Mouse (Mus musculus): ENCODE data around the gene Ksr1. TPM values are rescaled to one million over a fixed set of nuclear protein-coding genes. Genes with fewer than 3 reads are reported as not detected.

The Ksr1 gene
- polyA plus RNA-seq, 1 experiment, result 20.6 TPM

DNA sequence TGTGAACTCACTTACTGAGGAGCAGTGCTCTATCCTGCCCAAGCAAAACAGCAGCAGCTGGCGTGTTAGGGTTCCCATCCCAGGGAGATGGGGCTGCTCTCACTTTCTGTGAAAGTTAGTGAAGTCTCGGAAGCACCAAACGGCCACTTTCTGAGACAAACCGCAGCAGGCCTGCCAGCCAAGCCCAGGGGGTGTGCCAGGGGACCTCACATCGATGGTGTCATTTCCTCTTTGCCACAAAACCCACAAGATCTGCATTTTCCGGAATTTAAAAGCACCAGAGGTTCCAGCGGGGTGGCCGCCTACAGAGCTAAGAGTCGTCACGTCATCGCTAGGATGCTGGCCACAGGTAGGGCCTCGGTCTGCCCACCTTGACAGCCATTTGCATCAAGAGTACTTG lies 69.7 kb downstream of the Ksr1 start:
- Histone ChIP-seq H3K4me2 (ENCODE audit: low read depth) (peak overlapping the region; percentile 61), H3ac (ENCODE audit: control insufficient read depth, insufficient read length) (no peak overlapping the region), H3K27me3 (ENCODE audit: control insufficient read depth, insufficient read depth, insufficient read length) (no peaks in the 10 kb centered on the region), H3K79me2 (ENCODE audit: control insufficient read depth, insufficient read depth) (no peaks in the 10 kb centered on the region), H3K36me3 (ENCODE audit: control insufficient read depth, insufficient read depth) (no peaks in the 10 kb centered on the region), H3K4me3 (no peak overlapping the region)
- TF ChIP-seq CEBPB (IDR thresholded peaks at IDR 0.05; ENCODE audit: insufficient read depth, poor library complexity, severe bottlenecking) (no peak), POLR2A (IDR thresholded peaks at IDR 0.05; ENCODE audit: insufficient read length, low read depth) (no peak), MYOG (IDR thresholded peaks at IDR 0.05; ENCODE audit: control insufficient read depth in 1 of 3, insufficient read depth in 1 of 3, insufficient read length in 2 of 3, low read depth in 2 of 3) (no peak), E2F4 (IDR thresholded peaks at IDR 0.05; ENCODE audit: insufficient read depth) (no peak), POLR2AphosphoS2 (IDR thresholded peaks at IDR 0.05; ENCODE audit: insufficient read length, low read depth) (no peak), MYOD1 (IDR thresholded peaks at IDR 0.05; ENCODE audit: control insufficient read depth in 1 of 3, insufficient read length in 2 of 3, low read depth in 2 of 3) (no peak), USF1 (IDR thresholded peaks at IDR 0.05; ENCODE audit: low read depth) (no peak), TCF12 (IDR thresholded peaks at IDR 0.05; ENCODE audit: insufficient read depth, poor library complexity, severe bottlenecking) (no peak), REST (IDR thresholded peaks at IDR 0.05; ENCODE audit: insufficient read depth, insufficient read length) (no peak), MAX (IDR thresholded peaks at IDR 0.05; ENCODE audit: low read depth) (no peak), TCF3 (IDR thresholded peaks at IDR 0.05; ENCODE audit: insufficient read length, low read depth) (no peak), SRF (IDR thresholded peaks at IDR 0.05; ENCODE audit: control insufficient read depth, insufficient read length, low read depth) (no peak)

DNA sequence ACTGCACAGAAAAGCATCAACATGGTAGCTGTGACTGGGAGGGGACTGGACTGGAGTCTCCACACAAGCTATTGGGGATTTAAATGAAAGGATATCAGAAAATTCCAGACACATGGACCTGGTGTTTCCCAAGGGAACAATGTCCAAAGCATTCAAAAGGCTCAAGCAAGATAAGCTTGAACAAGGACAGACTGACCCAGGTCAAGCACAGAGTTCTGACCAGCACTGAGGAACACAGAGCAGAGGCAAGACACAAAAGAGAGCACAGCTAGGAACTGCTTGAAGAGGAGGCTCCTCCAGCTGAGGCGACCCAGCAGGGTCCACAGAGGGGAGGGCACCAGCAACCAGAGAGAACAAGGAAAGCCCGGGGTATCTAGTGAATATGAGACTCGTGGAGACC lies 71.2 kb downstream of the Ksr1 start:
- TF ChIP-seq TCF12 (IDR thresholded peaks at IDR 0.05; ENCODE audit: insufficient read depth, poor library complexity, severe bottlenecking) (no peak), TCF3 (IDR thresholded peaks at IDR 0.05; ENCODE audit: insufficient read length, low read depth) (no peak), CEBPB (IDR thresholded peaks at IDR 0.05; ENCODE audit: insufficient read depth, poor library complexity, severe bottlenecking) (no peak), USF1 (IDR thresholded peaks at IDR 0.05; ENCODE audit: low read depth) (no peak), POLR2A (IDR thresholded peaks at IDR 0.05; ENCODE audit: insufficient read length, low read depth) (no peak), REST (IDR thresholded peaks at IDR 0.05; ENCODE audit: insufficient read depth, insufficient read length) (no peak), POLR2AphosphoS2 (IDR thresholded peaks at IDR 0.05; ENCODE audit: insufficient read length, low read depth) (no peak), MYOD1 (IDR thresholded peaks at IDR 0.05; ENCODE audit: control insufficient read depth in 1 of 3, insufficient read length in 2 of 3, low read depth in 2 of 3) (no peak), SRF (IDR thresholded peaks at IDR 0.05; ENCODE audit: control insufficient read depth, insufficient read length, low read depth) (no peak), MAX (IDR thresholded peaks at IDR 0.05; ENCODE audit: low read depth) (no peak), MYOG (IDR thresholded peaks at IDR 0.05; ENCODE audit: control insufficient read depth in 1 of 3, insufficient read depth in 1 of 3, insufficient read length in 2 of 3, low read depth in 2 of 3) (no peak), E2F4 (IDR thresholded peaks at IDR 0.05; ENCODE audit: insufficient read depth) (no peak)
- no peak overlapping the region for H3K4me2 ChIP-seq (ENCODE audit: low read depth)
- H3K27me3 ChIP-seq (ENCODE audit: control insufficient read depth, insufficient read depth, insufficient read length), result no peaks in the 10 kb centered on the region

DNA sequence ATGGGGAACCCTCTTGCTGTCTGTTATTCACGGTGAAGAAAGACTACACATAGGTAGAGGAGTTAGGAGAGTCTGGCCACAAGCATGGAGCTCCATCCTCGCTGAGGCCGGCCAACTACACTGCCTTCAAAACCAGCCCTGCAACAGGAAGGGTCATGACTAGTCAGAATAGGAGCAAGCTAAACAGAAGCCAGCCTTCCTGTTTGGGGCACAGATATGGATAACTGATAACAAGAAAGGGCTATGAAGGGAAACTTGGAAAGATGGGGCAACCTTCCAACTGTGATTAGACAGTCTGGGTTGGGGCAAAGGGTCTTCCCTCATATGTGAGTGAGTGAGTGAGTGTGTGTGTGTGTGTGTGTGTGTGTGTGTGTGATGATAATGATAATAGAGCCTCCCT lies 71.6 kb downstream of the Ksr1 start:
- H3K4me2 ChIP-seq (ENCODE audit: low read depth), result no peak overlapping the region
- TF ChIP-seq SRF (IDR thresholded peaks at IDR 0.05; ENCODE audit: control insufficient read depth, insufficient read length, low read depth), result no peak
- TF ChIP-seq USF1 (IDR thresholded peaks at IDR 0.05; ENCODE audit: low read depth), result no peak
- no peaks in the 10 kb centered on the region for H3K79me2 ChIP-seq (ENCODE audit: control insufficient read depth, insufficient read depth)
- H3ac ChIP-seq (ENCODE audit: control insufficient read depth, insufficient read length), result no peak overlapping the region
- H3K4me3 ChIP-seq, result no peak overlapping the region
- no peaks in the 10 kb centered on the region for H3K36me3 ChIP-seq (ENCODE audit: control insufficient read depth, insufficient read depth)
- no peaks in the 10 kb centered on the region for H3K27me3 ChIP-seq (ENCODE audit: control insufficient read depth, insufficient read depth, insufficient read length)

More for the DNA sequence above, 71.2 kb downstream of the Ksr1 start:
- Histone ChIP-seq H3K36me3 (ENCODE audit: control insufficient read depth, insufficient read depth) (no peaks in the 10 kb centered on the region), H3ac (ENCODE audit: control insufficient read depth, insufficient read length) (no peak overlapping the region), H3K79me2 (ENCODE audit: control insufficient read depth, insufficient read depth) (no peaks in the 10 kb centered on the region), H3K4me3 (no peak overlapping the region)

DNA sequence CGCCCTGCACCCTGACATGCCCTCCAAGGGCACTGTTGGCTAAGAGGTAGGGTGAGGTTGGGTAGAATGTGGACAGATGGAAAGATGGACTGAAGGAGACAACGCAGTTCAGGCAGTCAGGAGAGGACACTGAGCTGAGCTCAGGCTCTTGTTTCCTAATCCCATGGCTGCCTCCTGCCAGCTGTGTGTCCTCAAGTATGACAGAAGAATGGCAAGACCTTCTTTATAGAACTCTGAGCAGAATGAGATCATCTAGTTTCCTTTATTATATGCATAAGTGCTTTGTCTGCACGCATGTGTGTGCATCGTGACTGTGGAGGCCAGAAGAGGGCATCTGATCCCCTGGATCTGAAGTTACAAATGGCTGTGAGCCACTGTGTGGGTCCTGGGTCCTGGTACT lies 72.6 kb downstream of the Ksr1 start:
- TF ChIP-seq TCF12 (IDR thresholded peaks at IDR 0.05; ENCODE audit: insufficient read depth, poor library complexity, severe bottlenecking), result no peak
- no peak for TF ChIP-seq MYOD1 (IDR thresholded peaks at IDR 0.05; ENCODE audit: control insufficient read depth in 1 of 3, insufficient read length in 2 of 3, low read depth in 2 of 3)
- no peak for TF ChIP-seq REST (IDR thresholded peaks at IDR 0.05; ENCODE audit: insufficient read depth, insufficient read length)
- TF ChIP-seq E2F4 (IDR thresholded peaks at IDR 0.05; ENCODE audit: insufficient read depth), result no peak
- TF ChIP-seq USF1 (IDR thresholded peaks at IDR 0.05; ENCODE audit: low read depth), result no peak
- no peak for TF ChIP-seq POLR2AphosphoS2 (IDR thresholded peaks at IDR 0.05; ENCODE audit: insufficient read length, low read depth)
- no peak for TF ChIP-seq POLR2A (IDR thresholded peaks at IDR 0.05; ENCODE audit: insufficient read length, low read depth)
- TF ChIP-seq CEBPB (IDR thresholded peaks at IDR 0.05; ENCODE audit: insufficient read depth, poor library complexity, severe bottlenecking), result no peak
- Histone ChIP-seq H3ac (ENCODE audit: control insufficient read depth, insufficient read length) (no peak overlapping the region), H3K4me2 (ENCODE audit: low read depth) (no peak overlapping the region), H3K4me3 (no peak overlapping the region), H3K79me2 (ENCODE audit: control insufficient read depth, insufficient read depth) (no peaks in the 10 kb centered on the region), H3K27me3 (ENCODE audit: control insufficient read depth, insufficient read depth, insufficient read length) (no peaks in the 10 kb centered on the region), H3K36me3 (ENCODE audit: control insufficient read depth, insufficient read depth) (no peaks in the 10 kb centered on the region)

- Histone ChIP-seq H3ac (ENCODE audit: control insufficient read depth, insufficient read length) (no peak overlapping the region), H3K79me2 (ENCODE audit: control insufficient read depth, insufficient read depth) (no peaks in the 10 kb centered on the region), H3K4me3 (no peak overlapping the region), H3K36me3 (ENCODE audit: control insufficient read depth, insufficient read depth) (no peaks in the 10 kb centered on the region), H3K4me2 (ENCODE audit: low read depth) (peak overlapping the region; percentile 44), H3K27me3 (ENCODE audit: control insufficient read depth, insufficient read depth, insufficient read length) (no peaks in the 10 kb centered on the region)
- TF ChIP-seq MAX (IDR thresholded peaks at IDR 0.05; ENCODE audit: low read depth), result no peak
- TF ChIP-seq USF1 (IDR thresholded peaks at IDR 0.05; ENCODE audit: low read depth), result no peak
- no peak for TF ChIP-seq POLR2AphosphoS2 (IDR thresholded peaks at IDR 0.05; ENCODE audit: insufficient read length, low read depth)
- no peak for TF ChIP-seq TCF12 (IDR thresholded peaks at IDR 0.05; ENCODE audit: insufficient read depth, poor library complexity, severe bottlenecking)
- no peak for TF ChIP-seq MYOG (IDR thresholded peaks at IDR 0.05; ENCODE audit: control insufficient read depth in 1 of 3, insufficient read depth in 1 of 3, insufficient read length in 2 of 3, low read depth in 2 of 3)
- no peak for TF ChIP-seq CEBPB (IDR thresholded peaks at IDR 0.05; ENCODE audit: insufficient read depth, poor library complexity, severe bottlenecking)
- TF ChIP-seq SRF (IDR thresholded peaks at IDR 0.05; ENCODE audit: control insufficient read depth, insufficient read length, low read depth), result no peak
- no peak for TF ChIP-seq REST (IDR thresholded peaks at IDR 0.05; ENCODE audit: insufficient read depth, insufficient read length)
- no peak for TF ChIP-seq MYOD1 (IDR thresholded peaks at IDR 0.05; ENCODE audit: control insufficient read depth in 1 of 3, insufficient read length in 2 of 3, low read depth in 2 of 3)
- TF ChIP-seq POLR2A (IDR thresholded peaks at IDR 0.05; ENCODE audit: insufficient read length, low read depth), result no peak
- no peak for TF ChIP-seq E2F4 (IDR thresholded peaks at IDR 0.05; ENCODE audit: insufficient read depth)
- TF ChIP-seq TCF3 (IDR thresholded peaks at IDR 0.05; ENCODE audit: insufficient read length, low read depth), result no peak
These were observed 74.1 kb downstream of the Ksr1 start for GRCm38 (mm10) chr11:79072108-79072507.
